Mouse (Mus musculus): ENCODE data around the gene Mgea5. TPM values are rescaled to one million over a fixed set of nuclear protein-coding genes. Genes with fewer than 3 reads are reported as not detected.
A peak's percentile ranks its signal among the peaks of the same experiment; 100 is the strongest.

The Mgea5 gene
- total and polyA plus RNA-seq, 2 experiments from 2014 or later = 78.0 to 135 TPM

DNA sequence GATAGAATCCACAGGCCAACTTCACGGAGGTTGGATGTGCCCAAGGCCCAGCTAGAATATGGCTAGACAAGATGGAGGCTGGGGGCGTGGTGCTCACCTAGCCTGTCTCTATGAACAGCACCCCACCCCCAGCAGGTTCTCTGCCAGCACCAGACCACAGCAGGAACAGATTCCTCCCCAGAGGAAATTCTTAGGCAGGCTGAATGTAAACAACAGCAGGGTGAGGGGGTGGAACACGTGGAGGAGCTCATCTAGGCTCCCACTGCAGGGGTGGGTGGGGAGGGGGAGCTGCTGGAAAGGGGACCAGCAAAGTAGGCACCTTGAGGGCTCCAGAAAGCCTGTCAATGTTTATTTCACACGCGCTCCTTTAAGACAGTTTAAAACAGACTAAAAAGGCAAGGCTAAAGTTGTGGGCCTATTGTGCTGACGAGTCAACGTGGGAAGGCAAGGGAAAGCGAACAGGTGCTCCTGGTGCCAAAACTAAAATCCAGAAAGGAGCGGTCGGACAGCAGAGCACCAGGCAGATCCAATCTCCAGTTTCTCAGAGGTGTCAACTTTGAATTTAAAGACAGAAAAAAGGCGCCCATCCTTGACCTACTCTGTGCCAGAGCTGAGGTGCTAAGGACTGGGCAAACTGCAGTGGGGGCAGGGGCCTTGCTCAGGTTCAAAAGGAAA, 34.3 kb upstream of the Mgea5 start:
- H3K27ac ChIP-seq = no peak overlapping the region
- H3K4me1 ChIP-seq (ENCODE audit: insufficient read depth, low read length) = peaks cover 14% of the 10 kb centered on the region; the same call in 1 of the 2 replicates
- no peaks in the 10 kb centered on the region for H3K27me3 ChIP-seq (ENCODE audit: insufficient read depth, low read length)
- 72% methylated on average over 11 of the region's 11 CpGs for WGBS
- no peak overlapping the region for H3K4me3 ChIP-seq (ENCODE audit: low read length)
- no peak for ATAC-seq
- H3K9ac ChIP-seq (replicated peaks; ENCODE audit: low read length) = no peak overlapping the region
- H3K4me2 ChIP-seq (ENCODE audit: low read depth, low read length) = no peak overlapping the region
- H3K36me3 ChIP-seq (ENCODE audit: insufficient read depth, low read length) = peaks cover 4% of the 10 kb centered on the region; the same call in 1 of the 2 replicates
- H3K9me3 ChIP-seq (ENCODE audit: low read length) = no peaks in the 10 kb centered on the region
- DNase-seq (ENCODE audit: low spot score) = no peak
- TF ChIP-seq CTCF (IDR thresholded peaks at IDR 0.05; ENCODE audit: low read depth) = no peak

GRCm38 (mm10) chr19:45816727-45817126, 33.1 kb upstream of the Mgea5 start:
- ATAC-seq (no peak), DNase-seq (ENCODE audit: low spot score) (no peak)
- Histone ChIP-seq H3K4me2 (ENCODE audit: low read depth, low read length) (peak overlapping the region; percentile 89; the same call in 1 of the 2 replicates), H3K9ac (replicated peaks; ENCODE audit: low read length) (no peak overlapping the region; the same call in 1 of the 2 replicates), H3K27ac (no peak overlapping the region), H3K4me1 (ENCODE audit: insufficient read depth, low read length) (peaks cover 9% of the 10 kb centered on the region; the same call in 1 of the 2 replicates), H3K27me3 (ENCODE audit: insufficient read depth, low read length) (no peaks in the 10 kb centered on the region), H3K9me3 (ENCODE audit: low read length) (no peaks in the 10 kb centered on the region), H3K4me3 (ENCODE audit: low read length) (no peak overlapping the region), H3K36me3 (ENCODE audit: insufficient read depth, low read length) (peaks cover 4% of the 10 kb centered on the region; the same call in 1 of the 2 replicates)
- no peak for TF ChIP-seq CTCF (IDR thresholded peaks at IDR 0.05; ENCODE audit: low read depth)
- 36% methylated on average over 8 of the region's 8 CpGs for WGBS

DNA sequence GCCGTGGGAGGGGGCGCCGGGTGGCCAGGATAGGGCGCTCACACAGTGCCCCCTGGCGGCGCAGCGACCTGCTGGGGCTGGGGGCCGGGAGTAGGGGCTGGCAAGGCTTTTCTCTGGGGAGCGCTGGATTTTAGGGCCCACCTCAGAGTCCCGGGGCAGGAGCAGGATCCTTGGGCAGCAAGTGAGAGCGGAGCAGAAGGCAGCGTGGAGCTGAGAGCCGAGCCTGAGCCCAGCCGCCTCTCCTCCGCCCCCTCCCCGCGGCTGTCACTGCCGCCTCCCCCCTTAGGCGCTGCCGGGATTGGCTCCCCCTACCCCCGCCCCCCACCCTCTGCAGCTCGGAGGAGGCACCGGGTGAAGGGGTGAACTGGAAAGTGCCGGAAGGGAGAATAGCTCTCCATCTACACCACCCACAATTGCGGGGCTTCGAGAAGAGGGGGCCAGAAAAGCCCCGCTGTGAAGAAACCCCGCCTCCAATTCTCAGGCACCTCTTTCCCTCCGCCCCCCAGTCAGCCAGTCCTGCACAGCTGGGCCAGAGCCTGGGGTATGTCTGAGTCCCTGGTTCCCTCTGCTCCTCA, 32.3 kb upstream of the Mgea5 start, which contains the start of gene Kcnip2:
Gene Kcnip2, minus strand, starts transcription at position 231 of the 575 bp plus-strand sequence.
- TF ChIP-seq CTCF (IDR thresholded peaks at IDR 0.05; ENCODE audit: low read depth) = peak; percentile 52

DNA sequence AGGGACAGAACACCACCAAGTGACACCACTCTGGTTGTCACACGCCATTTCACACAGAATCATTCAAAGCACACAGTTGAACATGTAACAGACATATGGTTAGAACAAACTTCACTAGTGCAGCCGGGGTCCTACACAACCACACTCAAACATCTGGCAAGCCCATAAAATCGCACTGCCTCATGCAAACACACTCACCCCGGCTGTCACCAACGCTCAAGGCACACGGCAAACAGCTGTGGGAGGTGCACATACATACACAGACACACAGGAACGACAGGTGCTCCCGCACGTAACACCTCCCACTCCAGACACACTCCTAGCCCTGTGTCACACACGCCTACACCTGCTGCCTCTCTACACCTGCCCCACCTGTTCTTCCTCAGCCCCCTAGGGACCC, 31.5 kb upstream of the Mgea5 start:
- DNase-seq (ENCODE audit: low spot score) (no peak), ATAC-seq (peak; percentile 14)
- no peaks in the 10 kb centered on the region for H3K9me3 ChIP-seq (ENCODE audit: low read length)
- H3K27ac ChIP-seq = no peak overlapping the region
- no peaks in the 10 kb centered on the region for H3K27me3 ChIP-seq (ENCODE audit: insufficient read depth, low read length)
- H3K9ac ChIP-seq (replicated peaks; ENCODE audit: low read length) = peak overlapping the region; percentile 54; the same call in 1 of the 2 replicates
- no peak for TF ChIP-seq CTCF (IDR thresholded peaks at IDR 0.05; ENCODE audit: low read depth)
- H3K4me3 ChIP-seq (ENCODE audit: low read length) = peak overlapping the region; percentile 44
- peaks cover 4% of the 10 kb centered on the region; the same call in 1 of the 2 replicates for H3K36me3 ChIP-seq (ENCODE audit: insufficient read depth, low read length)
- 0 out of 2 replicates have a peak, but pooled peaks cover 5% of the 10 kb centered on the region for H3K4me1 ChIP-seq (ENCODE audit: insufficient read depth, low read length)
- peak overlapping the region; percentile 89 for H3K4me2 ChIP-seq (ENCODE audit: low read depth, low read length)
- 53% methylated on average over 10 of the region's 10 CpGs for WGBS

More for the DNA sequence above, 32.3 kb upstream of the Mgea5 start, which contains the start of gene Kcnip2:
- Histone ChIP-seq H3K4me3 (ENCODE audit: low read length) (peak within 1 kb of the TSS; percentile 44), H3K27ac (0 out of 2 replicates have a peak within 1 kb of the TSS, but pooled peaks have one; percentile 0), H3K36me3 (ENCODE audit: insufficient read depth, low read length) (peaks cover 4% of the 10 kb centered on the region; the same call in 1 of the 2 replicates), H3K27me3 (ENCODE audit: insufficient read depth, low read length) (no peaks in the 10 kb centered on the region), H3K9ac (replicated peaks; ENCODE audit: low read length) (peak within 1 kb of the TSS; percentile 54), H3K9me3 (ENCODE audit: low read length) (no peaks in the 10 kb centered on the region), H3K4me1 (ENCODE audit: insufficient read depth, low read length) (0 out of 2 replicates have a peak, but pooled peaks cover 5% of the 10 kb centered on the region), H3K4me2 (ENCODE audit: low read depth, low read length) (peak within 1 kb of the TSS; percentile 89)
- peak; percentile 61 for DNase-seq (ENCODE audit: low spot score)
- ATAC-seq = peak; percentile 63
- WGBS = 1% methylated on average over 22 of the region's 29 CpGs

DNA sequence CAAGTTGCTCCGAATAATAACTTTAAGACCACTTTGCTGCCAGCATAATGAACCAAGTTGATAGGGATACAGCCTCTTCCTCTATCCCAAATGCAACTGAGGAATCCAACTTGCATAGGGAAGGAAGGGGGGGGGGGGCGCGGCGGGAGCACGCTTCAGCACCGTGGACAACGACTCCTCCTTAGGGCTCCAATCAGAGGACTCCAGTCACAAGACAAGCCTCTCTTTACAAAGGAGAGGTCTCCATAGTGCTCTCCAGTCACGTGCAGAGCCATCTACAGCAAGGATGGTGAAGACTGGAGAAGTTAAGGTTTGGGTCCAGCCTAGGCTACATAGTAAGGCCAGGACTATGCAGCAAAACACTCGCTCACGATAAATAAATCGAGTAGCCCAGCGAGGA, 30.2 kb upstream of the Mgea5 start:
- H3K4me2 ChIP-seq (ENCODE audit: low read depth, low read length) = peak overlapping the region; percentile 67
- H3K4me3 ChIP-seq (ENCODE audit: low read length) = no peak overlapping the region
- WGBS = 11% methylated on average over 12 of the region's 12 CpGs
- ATAC-seq = peak; percentile 25; the same call in 1 of the 2 replicates
- no peaks in the 10 kb centered on the region for H3K9me3 ChIP-seq (ENCODE audit: low read length)
- peaks cover 4% of the 10 kb centered on the region; the same call in 1 of the 2 replicates for H3K36me3 ChIP-seq (ENCODE audit: insufficient read depth, low read length)
- H3K27ac ChIP-seq = no peak overlapping the region
- peak; percentile 17 for DNase-seq (ENCODE audit: low spot score)
- H3K4me1 ChIP-seq (ENCODE audit: insufficient read depth, low read length) = 0 out of 2 replicates have a peak, but pooled peaks cover 5% of the 10 kb centered on the region
- no peak overlapping the region for H3K9ac ChIP-seq (replicated peaks; ENCODE audit: low read length)
- H3K27me3 ChIP-seq (ENCODE audit: insufficient read depth, low read length) = no peaks in the 10 kb centered on the region
- no peak for TF ChIP-seq CTCF (IDR thresholded peaks at IDR 0.05; ENCODE audit: low read depth)

- no peak overlapping the region for H3K9ac ChIP-seq (replicated peaks; ENCODE audit: low read length)
- H3K9me3 ChIP-seq (ENCODE audit: low read length) = no peaks in the 10 kb centered on the region
- H3K36me3 ChIP-seq (ENCODE audit: insufficient read depth, low read length) = peaks cover under 1% of the 10 kb centered on the region; the same call in 1 of the 2 replicates
- H3K4me3 ChIP-seq (ENCODE audit: low read length) = no peak overlapping the region
- DNase-seq (ENCODE audit: low spot score) (peak; percentile 91), ATAC-seq (peak; percentile 16)
- peak; percentile 90 for TF ChIP-seq CTCF (IDR thresholded peaks at IDR 0.05; ENCODE audit: low read depth)
- 0 out of 2 replicates have a peak, but pooled peaks cover 5% of the 10 kb centered on the region for H3K4me1 ChIP-seq (ENCODE audit: insufficient read depth, low read length)
- H3K27me3 ChIP-seq (ENCODE audit: insufficient read depth, low read length) = no peaks in the 10 kb centered on the region
- H3K27ac ChIP-seq = no peak overlapping the region
- peak overlapping the region; percentile 67 for H3K4me2 ChIP-seq (ENCODE audit: low read depth, low read length)
- WGBS = 6% methylated on average over 11 of the region's 11 CpGs
These were observed 29.6 kb upstream of the Mgea5 start for GRCm38 (mm10) chr19:45813263-45813662.

Measured in hindbrain, postnatal 0 days (tissue).